ENCODE assay signal across 8 mouse cellular contexts in the genomic region with DNA sequence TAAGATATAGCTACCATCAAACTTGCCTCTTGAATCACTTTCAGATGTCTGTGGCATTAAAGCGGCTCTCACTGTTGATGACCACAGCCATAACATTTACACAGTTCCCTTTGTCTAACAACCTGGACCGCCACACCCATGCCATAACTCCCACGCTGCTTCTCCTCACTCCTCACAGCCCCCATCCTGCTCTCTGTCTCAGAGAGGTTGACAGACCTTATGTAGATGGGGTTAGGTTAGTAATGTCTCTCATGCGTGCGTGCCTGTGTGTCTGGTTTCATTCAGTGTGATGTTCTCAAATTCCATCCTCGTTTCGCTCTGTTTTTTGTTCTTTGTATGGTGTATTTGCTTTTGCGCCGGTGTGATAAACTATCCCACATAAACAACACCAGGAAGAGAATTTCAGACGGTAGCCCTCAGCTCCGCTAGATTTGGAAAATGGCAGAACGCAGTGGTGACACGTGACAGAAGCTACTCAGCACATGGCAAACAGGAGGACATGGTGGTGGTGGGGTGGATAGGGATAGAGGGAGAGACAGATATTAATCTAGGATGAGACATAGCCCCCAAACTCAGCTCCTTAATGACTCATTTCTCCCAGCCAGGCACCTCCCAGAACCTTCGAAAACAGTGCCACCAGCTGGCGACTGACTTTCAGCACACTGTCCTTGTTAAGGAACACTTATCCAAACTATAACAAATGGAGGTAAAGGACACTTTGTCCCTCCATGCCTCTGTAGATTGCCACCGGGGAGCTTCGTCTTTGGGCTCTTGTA.
DNase-seq lines count a peak whose midpoint lies in the region; ATAC-seq and TF ChIP-seq lines count a peak whose summit lies in the region.

No protein-coding gene starts in this region.

- H3K9me3 ChIP-seq in midbrain, embryonic 13.5 days, result no peaks in the 10 kb centered on the region
- no peaks in the 10 kb centered on the region for H3K9me3 ChIP-seq in midbrain, embryonic 11.5 days (ENCODE audit: control insufficient read depth, low read length)

- peak; percentile 43; the same call in 1 of the 2 replicates for TF ChIP-seq EP300 in heart, adult 2 months (IDR thresholded peaks at IDR 0.05; ENCODE audit: insufficient read depth, low read depth, low read length)

- no peaks in the 10 kb centered on the region for H3K27me3 ChIP-seq in midbrain, embryonic 13.5 days
- H3K27me3 ChIP-seq in midbrain, embryonic 11.5 days (ENCODE audit: control insufficient read depth, insufficient read depth, low read length), result no peaks in the 10 kb centered on the region
- H3K27me3 ChIP-seq in heart, adult 2 months (ENCODE audit: control insufficient read depth, insufficient read depth, low read length), result no peaks in the 10 kb centered on the region

- H3K4me2 ChIP-seq in midbrain, embryonic 13.5 days (replicated peaks), result no peak overlapping the region
- H3K4me2 ChIP-seq in midbrain, embryonic 11.5 days, result no peak overlapping the region

- H3K9ac ChIP-seq in midbrain, embryonic 13.5 days (replicated peaks), result no peak overlapping the region
- H3K9ac ChIP-seq in midbrain, embryonic 11.5 days (ENCODE audit: low read length), result no peak overlapping the region
- H3K9ac ChIP-seq in heart, adult 2 months (ENCODE audit: low read depth, low read length), result no peak overlapping the region

- H3K79me2 ChIP-seq in heart, adult 2 months (replicated peaks; ENCODE audit: control insufficient read depth, insufficient read depth, low read length), result no peaks in the 10 kb centered on the region

- no peak overlapping the region for H3K4me3 ChIP-seq in midbrain, embryonic 13.5 days (replicated peaks)
- no peak overlapping the region for H3K4me3 ChIP-seq in midbrain, embryonic 11.5 days (ENCODE audit: low read depth, low read length)
- H3K4me3 ChIP-seq in heart, adult 2 months, result no peak overlapping the region

- DNase-seq in adrenal gland, postnatal 14 days, result peak; percentile 67
- DNase-seq in adrenal gland, postnatal 4 days (ENCODE audit: low spot score in 2 of 2), result no peak
- DNase-seq in midbrain, embryonic 11.5 days (ENCODE audit: low spot score, missing footprints), result no peak
- DNase-seq in heart, adult 2 months, result peak; percentile 51 to 64
- peak; percentile 79 to 83 for DNase-seq in kidney, postnatal 4 days
- DNase-seq in retina, postnatal 1 day, result peak; percentile 56
- DNase-seq in natural killer cell, adult 2 months (ENCODE audit: low spot score in 2 of 2), result no peak

- no peaks in the 10 kb centered on the region for H3K4me1 ChIP-seq in midbrain, embryonic 13.5 days (replicated peaks)
- no peaks in the 10 kb centered on the region for H3K4me1 ChIP-seq in midbrain, embryonic 11.5 days (ENCODE audit: control insufficient read depth, insufficient read depth, low read length)
- peaks cover 14% of the 10 kb centered on the region for H3K4me1 ChIP-seq in heart, adult 2 months (ENCODE audit: control insufficient read depth, insufficient read depth, low read length)

- 0 out of 2 replicates have a peak, but pooled peaks have one; percentile 30 for ATAC-seq in midbrain, embryonic 13.5 days
- no peak for ATAC-seq in midbrain, embryonic 11.5 days (ENCODE audit: low FRiP score)

- no peak overlapping the region for H3K27ac ChIP-seq in midbrain, embryonic 13.5 days
- H3K27ac ChIP-seq in midbrain, embryonic 11.5 days (ENCODE audit: low read depth, low read length), result no peak overlapping the region
- peak overlapping the region; percentile 80 for H3K27ac ChIP-seq in heart, adult 2 months

- H3K36me3 ChIP-seq in midbrain, embryonic 13.5 days, result no peaks in the 10 kb centered on the region
- H3K36me3 ChIP-seq in midbrain, embryonic 11.5 days (ENCODE audit: control insufficient read depth, insufficient read depth, low read length), result no peaks in the 10 kb centered on the region
- H3K36me3 ChIP-seq in heart, adult 2 months (ENCODE audit: control insufficient read depth, insufficient read depth, low read length), result no peaks in the 10 kb centered on the region

- WGBS in midbrain, embryonic 13.5 days, result 77% methylated on average over 17 of the region's 17 CpGs
- 76% methylated on average over 17 of the region's 17 CpGs for WGBS in midbrain, embryonic 11.5 days
- WGBS in heart, adult 2 months, result 51% methylated on average over 17 of the region's 17 CpGs

- no peak for TF ChIP-seq POLR2A in heart, adult 2 months (IDR thresholded peaks at IDR 0.05; ENCODE audit: insufficient read depth, low read depth, low read length)

- TF ChIP-seq CTCF in heart, adult 2 months (IDR thresholded peaks at IDR 0.05), result peak; percentile 70

- intact Hi-C loops in heart, adult 2 months (cut with DNase I), result loop anchor here (1.0 to 2.0 kb wide), 4 partner anchors 45 to 230 kb away; no protein-coding TSS in a partner anchor

Comparison
In these comparisons a context has a peak if more than half of its experiments do, and no peak if none do; other contexts are left out.
1. DNase-seq: peak in adrenal gland, postnatal 14 days (single experiment), heart, adult 2 months (2 of 2), kidney, postnatal 4 days (2 of 2) and retina, postnatal 1 day (single experiment); none in adrenal gland, postnatal 4 days (0 of 2), midbrain, embryonic 11.5 days (single experiment) and natural killer cell, adult 2 months (0 of 2).